Mouse (Mus musculus): ENCODE measurements around the gene Vmn2r20. TPM values are rescaled to one million over a fixed set of nuclear protein-coding genes. Genes with fewer than 3 reads are reported as not detected.

Gene Vmn2r20
- not detected for polyA plus RNA-seq (2014; fragmentation: Illumina TruSeq; extraction: RNeasy Lipid Tissue Mini Kit (QIAGEN cat#74804); ENCODE audit: low read depth, low replicate concordance)

DNA sequence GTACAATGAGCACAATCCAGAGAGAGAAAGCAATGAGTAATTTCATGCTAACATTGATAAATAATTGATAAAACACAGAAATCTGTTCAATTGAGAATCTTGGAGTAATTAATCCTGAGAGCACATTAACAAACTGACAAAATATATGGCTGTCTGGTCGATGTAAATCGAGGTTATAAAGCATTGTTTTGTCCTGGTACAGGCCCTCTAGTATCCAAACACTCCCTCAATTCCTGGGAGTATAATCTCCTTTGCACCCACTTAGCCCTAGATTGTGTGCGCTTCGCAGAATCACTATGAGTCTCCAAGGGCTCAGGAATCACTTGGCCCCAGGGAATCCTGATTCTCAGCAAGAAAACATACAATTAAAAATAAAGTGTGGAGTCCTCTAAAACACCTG lies at the start of gene Vmn2r20:
Gene Vmn2r20 (minus strand): TSS at position 101 of the 400 bp plus-strand sequence.

Other genes starting within 250 kb of the Vmn2r20 start
- gene Clec4b2, start 245.2 kb downstream of the Vmn2r20 start, polyA plus RNA-seq (2014; fragmentation: Illumina TruSeq; extraction: RNeasy Lipid Tissue Mini Kit (QIAGEN cat#74804); ENCODE audit: low read depth, low replicate concordance): not detected
- 2.3 TPM for gene Clec4n, start 188.3 kb downstream of the Vmn2r20 start, polyA plus RNA-seq (2014; fragmentation: Illumina TruSeq; extraction: RNeasy Lipid Tissue Mini Kit (QIAGEN cat#74804); ENCODE audit: low read depth, low replicate concordance)
- gene Clec4d, start 156.0 kb downstream of the Vmn2r20 start, polyA plus RNA-seq (2014; fragmentation: Illumina TruSeq; extraction: RNeasy Lipid Tissue Mini Kit (QIAGEN cat#74804); ENCODE audit: low read depth, low replicate concordance): 1.0 TPM
- not detected for gene Clec4e, start 128.2 kb downstream of the Vmn2r20 start, polyA plus RNA-seq (2014; fragmentation: Illumina TruSeq; extraction: RNeasy Lipid Tissue Mini Kit (QIAGEN cat#74804); ENCODE audit: low read depth, low replicate concordance)
- gene Vmn2r19, start 109.8 kb downstream of the Vmn2r20 start, polyA plus RNA-seq (2014; fragmentation: Illumina TruSeq; extraction: RNeasy Lipid Tissue Mini Kit (QIAGEN cat#74804); ENCODE audit: low read depth, low replicate concordance): not detected
- not detected for gene Vmn2r21, start 115.3 kb upstream of the Vmn2r20 start, polyA plus RNA-seq (2014; fragmentation: Illumina TruSeq; extraction: RNeasy Lipid Tissue Mini Kit (QIAGEN cat#74804); ENCODE audit: low read depth, low replicate concordance)
- gene Vmn2r22, start 232.6 kb upstream of the Vmn2r20 start, polyA plus RNA-seq (2014; fragmentation: Illumina TruSeq; extraction: RNeasy Lipid Tissue Mini Kit (QIAGEN cat#74804); ENCODE audit: low read depth, low replicate concordance): not detected